Mouse (Mus musculus) intestine, postnatal 0 days (tissue): Measurements from ENCODE around the gene Tmem63c. TPM values are rescaled to one million over a fixed set of nuclear protein-coding genes. Genes with fewer than 3 reads are reported as not detected.

Experiments
- ATAC-seq: fragments of 200-750 bp; cut with Nextera tagmentation; 2 replicates; pipeline ENCODE4 v1.8.0; 2017; ENCODE audit warnings: mild to moderate bottlenecking, moderate TSS enrichment, moderate library complexity
- H3K27ac ChIP-seq: fragments of 300-500 bp; sonication (generic); 2 replicates; pipeline ENCODE4 v1.5.1; 2014; ENCODE audit warnings: mild to moderate bottlenecking, low read depth, low read length, moderate library complexity
- H3K27me3 ChIP-seq: fragments of 300-500 bp; sonication (generic); replicated peaks from 2 replicates; pipeline ENCODE4 v1.6.1; 2014; ENCODE audit warnings: low read length, mixed read lengths; ENCODE audit not compliant: control insufficient read depth, insufficient read depth
- H3K36me3 ChIP-seq: fragments of 300-500 bp; sonication (generic); 2 replicates; pipeline ENCODE4 v1.6.1; 2014; ENCODE audit warnings: mild to moderate bottlenecking, moderate library complexity; ENCODE audit not compliant: control insufficient read depth, insufficient read depth
- H3K4me1 ChIP-seq: fragments of 300-500 bp; sonication (generic); replicated peaks from 2 replicates; pipeline ENCODE4 v1.6.1; 2014; ENCODE audit warnings: antibody characterized with exemption, low read length, mixed read lengths; ENCODE audit not compliant: control insufficient read depth, insufficient read depth
- H3K4me2 ChIP-seq: fragments of 300-500 bp; sonication (generic); replicated peaks from 2 replicates; pipeline ENCODE4 v1.6.1; 2014; ENCODE audit warnings: low read depth, mild to moderate bottlenecking, moderate library complexity
- H3K4me3 ChIP-seq: fragments of 300-500 bp; sonication (generic); 2 replicates; pipeline ENCODE4 v1.5.1; 2014; ENCODE audit warnings: low read depth, low read length
- H3K9ac ChIP-seq: fragments of 300-500 bp; sonication (generic); 2 replicates; pipeline ENCODE4 v1.6.1; 2014; ENCODE audit warnings: mild to moderate bottlenecking, low read depth, low read length
- H3K9me3 ChIP-seq: fragments of 300-500 bp; sonication (generic); 2 replicates; pipeline ENCODE4 v1.6.1; 2016; ENCODE audit warnings: mixed run types; ENCODE audit not compliant: control insufficient read depth
- CTCF ChIP-seq: sonication (generic); IDR thresholded peaks from 2 replicates; pipeline ENCODE4 v1.5.1; 2016; ENCODE audit warnings: low read depth, mild to moderate bottlenecking, control low read depth, antibody characterized with exemption, moderate library complexity
- WGBS: fragments of 180-500 bp; shearing (Covaris S2); extraction: QIAGEN DNeasy Blood & Tissue Kit; methylation state at CpG from one replicate; pipeline ENCODE4 v1.1.7; 2014; 5-methylcytosine and 5-hydroxymethylcytosine counted together
- polyA plus RNA-seq: library from polyadenylated mRNA; unstranded; fragments of >200 nt; fragmentation: Nextera tagmentation; extraction: Ambion mirVana; gene quantifications from 2 replicates; pipeline ENCODE4 v1.2.1, GENCODE M21; 2015

Gene Tmem63c
- polyA plus RNA-seq, 1 experiment from 2014 or later: 0.52 TPM

DNA sequence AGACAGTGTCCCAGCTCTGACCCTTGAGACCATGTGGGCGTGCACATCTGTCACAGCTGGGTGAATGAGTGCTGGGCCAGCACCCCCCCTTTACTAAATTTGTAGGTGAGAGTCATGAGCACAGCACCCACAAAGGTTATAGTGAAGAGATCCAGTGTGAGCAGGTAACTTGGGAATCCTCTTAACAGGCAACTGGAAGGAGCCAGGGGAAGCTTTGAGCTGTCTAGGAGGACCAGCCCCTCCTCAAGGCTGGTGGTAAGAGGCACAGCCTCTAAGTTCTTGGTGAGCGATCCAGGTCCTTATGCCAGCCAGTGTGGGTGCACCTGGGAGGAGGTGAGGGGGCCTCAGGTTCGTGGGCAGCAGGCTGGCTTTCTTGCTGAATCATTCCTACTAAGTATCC, 17.5 kb upstream of the Tmem63c start:
- no peak overlapping the region for H3K9ac ChIP-seq
- ATAC-seq: no peak
- H3K9me3 ChIP-seq: no peaks in the 10 kb centered on the region
- H3K4me3 ChIP-seq: no peak overlapping the region
- H3K4me1 ChIP-seq: no peaks in the 10 kb centered on the region
- no peaks in the 10 kb centered on the region for H3K36me3 ChIP-seq
- no peak for TF ChIP-seq CTCF
- WGBS: 55% methylated on average over 3 of the region's 3 CpGs
- H3K4me2 ChIP-seq: no peak overlapping the region
- H3K27ac ChIP-seq: no peak overlapping the region
- H3K27me3 ChIP-seq: no peaks in the 10 kb centered on the region

DNA sequence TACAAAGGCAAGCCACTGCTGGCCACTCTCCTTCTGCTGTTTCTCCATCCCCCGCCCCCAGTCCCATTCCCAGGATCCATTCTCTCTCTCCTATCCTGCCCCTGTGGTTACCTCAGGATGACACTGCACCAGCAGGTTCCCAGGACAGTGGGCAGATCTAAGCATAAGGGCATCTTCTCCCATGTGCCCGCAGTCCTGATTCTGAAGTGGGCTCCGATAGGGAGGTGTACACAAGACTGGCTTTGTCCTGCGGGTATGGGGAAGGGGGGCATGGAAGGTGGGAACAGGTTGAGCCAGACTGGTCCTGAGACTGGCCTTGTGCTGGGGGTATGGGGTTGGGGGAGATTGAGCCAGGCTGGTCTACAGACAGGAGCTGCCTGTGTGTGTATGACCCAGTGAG, 16.5 kb upstream of the Tmem63c start:
- no peak overlapping the region for H3K4me2 ChIP-seq
- 79% methylated on average over 4 of the region's 4 CpGs for WGBS

DNA sequence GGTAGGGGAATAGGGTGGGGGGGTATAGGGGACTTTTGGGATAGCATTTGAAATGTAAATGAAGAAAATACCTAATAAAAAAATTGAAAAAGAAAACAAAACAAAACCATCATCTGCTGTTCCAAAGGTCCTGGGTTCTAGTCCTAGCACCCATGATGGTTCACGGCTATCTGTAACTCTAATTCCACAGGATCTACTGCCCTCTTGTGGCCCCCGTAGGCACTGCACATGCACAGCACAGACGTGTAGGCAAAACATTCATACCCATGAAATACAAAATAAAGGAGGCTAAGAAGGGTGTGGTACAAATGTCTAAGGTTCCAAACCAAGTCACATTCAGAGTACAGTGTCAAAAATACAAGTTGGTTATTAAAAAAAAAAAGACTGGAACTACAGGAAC, 4.1 kb upstream of the Tmem63c start:
- H3K36me3 ChIP-seq: no peaks in the 10 kb centered on the region
- H3K4me3 ChIP-seq: no peak overlapping the region
- WGBS: 37% methylated on average over 3 of the region's 3 CpGs
- H3K4me2 ChIP-seq: no peak overlapping the region
- no peak for ATAC-seq
- no peak overlapping the region for H3K27ac ChIP-seq
- H3K9ac ChIP-seq: no peak overlapping the region
- TF ChIP-seq CTCF: peak; percentile 59
- H3K27me3 ChIP-seq: no peaks in the 10 kb centered on the region
- H3K9me3 ChIP-seq: no peaks in the 10 kb centered on the region
- no peaks in the 10 kb centered on the region for H3K4me1 ChIP-seq

More for the DNA sequence above, 16.5 kb upstream of the Tmem63c start:
- no peaks in the 10 kb centered on the region for H3K4me1 ChIP-seq
- no peaks in the 10 kb centered on the region for H3K9me3 ChIP-seq
- H3K36me3 ChIP-seq: no peaks in the 10 kb centered on the region
- no peak overlapping the region for H3K27ac ChIP-seq
- TF ChIP-seq CTCF: no peak
- no peaks in the 10 kb centered on the region for H3K27me3 ChIP-seq
- no peak overlapping the region for H3K9ac ChIP-seq
- ATAC-seq: no peak
- H3K4me3 ChIP-seq: no peak overlapping the region

DNA sequence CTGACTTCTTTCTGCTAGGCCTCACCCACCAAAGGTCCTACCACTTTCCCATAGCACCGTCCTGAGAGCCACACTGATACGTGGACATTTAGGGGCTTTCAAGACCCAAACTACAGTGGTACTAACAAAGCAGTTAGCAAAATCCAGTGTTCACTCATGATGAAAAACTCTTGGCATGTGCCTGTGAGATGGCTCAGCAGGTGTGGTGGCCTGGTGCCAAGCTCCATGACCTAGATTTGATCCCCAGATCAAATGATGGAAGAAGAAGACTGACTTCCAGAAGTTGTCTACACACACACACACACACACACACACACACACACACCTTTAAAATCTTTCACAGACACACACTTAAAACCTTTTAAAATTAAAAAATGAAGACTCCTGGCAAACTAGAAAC, 2.4 kb upstream of the Tmem63c start:
- H3K27ac ChIP-seq: no peak overlapping the region
- H3K4me2 ChIP-seq: no peak overlapping the region
- no peak overlapping the region for H3K9ac ChIP-seq
- H3K4me3 ChIP-seq: no peak overlapping the region
- no peak for TF ChIP-seq CTCF
- ATAC-seq: no peak
- H3K4me1 ChIP-seq: no peaks in the 10 kb centered on the region
- no peaks in the 10 kb centered on the region for H3K27me3 ChIP-seq
- H3K9me3 ChIP-seq: no peaks in the 10 kb centered on the region
- 95% methylated on average over 2 of the region's 2 CpGs for WGBS
- no peaks in the 10 kb centered on the region for H3K36me3 ChIP-seq

DNA sequence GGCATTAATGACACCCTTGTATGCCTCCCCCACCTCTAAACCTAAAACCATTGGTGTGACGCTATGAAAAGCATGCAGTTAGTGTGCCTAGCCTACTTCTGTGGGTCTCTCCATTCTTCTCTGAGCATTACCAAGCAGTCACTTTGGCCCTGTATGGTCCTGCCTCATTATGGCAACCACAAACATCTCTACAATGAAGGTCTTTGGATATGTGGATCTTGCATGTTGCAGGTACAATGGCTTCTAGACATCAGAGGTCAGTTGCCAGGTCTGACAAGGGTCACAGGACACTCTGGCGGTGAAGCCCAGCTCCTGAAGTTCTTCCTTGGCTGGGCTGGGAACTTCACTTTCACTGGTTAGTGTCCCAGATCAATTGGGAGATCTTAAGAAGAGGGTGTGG, 866 bp downstream of the Tmem63c start:
- ATAC-seq: no peak
- WGBS: 80% methylated on average over 2 of the region's 2 CpGs

DNA sequence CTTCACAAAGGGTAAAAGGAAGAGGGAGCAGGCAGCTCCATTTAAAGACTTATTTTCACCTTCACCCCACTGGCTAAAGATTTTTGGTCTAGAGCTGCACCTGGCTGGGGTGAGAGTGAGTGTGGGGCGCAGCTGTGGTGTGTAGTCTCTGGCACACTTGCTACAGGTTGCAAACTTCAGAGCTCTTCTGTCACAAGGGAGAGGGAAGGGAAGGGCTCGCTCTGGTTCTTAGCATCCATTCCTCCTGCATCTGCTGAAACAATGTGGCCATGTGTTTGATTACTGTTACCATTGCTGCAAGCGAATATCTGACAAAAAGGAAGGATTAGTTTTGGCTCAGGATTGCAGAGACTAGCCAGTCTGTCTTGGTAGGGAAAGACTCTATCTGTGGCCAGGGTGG, 2.3 kb downstream of the Tmem63c start:
- H3K4me1 ChIP-seq: no peaks in the 10 kb centered on the region
- peaks cover 14% of the 10 kb centered on the region; the same call in 1 of the 2 replicates for H3K27me3 ChIP-seq
- H3K9ac ChIP-seq: no peak overlapping the region
- no peaks in the 10 kb centered on the region for H3K36me3 ChIP-seq
- no peak overlapping the region for H3K4me3 ChIP-seq
- 69% methylated on average over 3 of the region's 3 CpGs for WGBS
- no peak overlapping the region for H3K27ac ChIP-seq
- no peak overlapping the region for H3K4me2 ChIP-seq
- H3K9me3 ChIP-seq: no peaks in the 10 kb centered on the region
- no peak for TF ChIP-seq CTCF
- ATAC-seq: no peak

More for the DNA sequence above, 866 bp downstream of the Tmem63c start:
- Histone ChIP-seq H3K9ac (no peak overlapping the region), H3K4me1 (no peaks in the 10 kb centered on the region), H3K9me3 (no peaks in the 10 kb centered on the region), H3K27me3 (peaks cover 11% of the 10 kb centered on the region; the same call in 1 of the 2 replicates), H3K27ac (no peak overlapping the region), H3K4me2 (no peak overlapping the region), H3K36me3 (no peaks in the 10 kb centered on the region), H3K4me3 (no peak overlapping the region)
- TF ChIP-seq CTCF: no peak
